Mouse (Mus musculus) C2C12 (cell line): ENCODE results near the gene 2200002J24Rik.

Source experiments
- CTCF ChIP-seq: IDR thresholded peaks from one replicate; pipeline ENCODE4 v1.5.1; 2011; ENCODE audit not compliant: control insufficient read depth, insufficient read depth, insufficient read length
- MYOG ChIP-seq: IDR thresholded peaks from one replicate; pipeline ENCODE4 v1.6.1; 2011; ENCODE audit not compliant: control insufficient read depth, insufficient read length; ENCODE audit errors: extremely low read depth

DNA sequence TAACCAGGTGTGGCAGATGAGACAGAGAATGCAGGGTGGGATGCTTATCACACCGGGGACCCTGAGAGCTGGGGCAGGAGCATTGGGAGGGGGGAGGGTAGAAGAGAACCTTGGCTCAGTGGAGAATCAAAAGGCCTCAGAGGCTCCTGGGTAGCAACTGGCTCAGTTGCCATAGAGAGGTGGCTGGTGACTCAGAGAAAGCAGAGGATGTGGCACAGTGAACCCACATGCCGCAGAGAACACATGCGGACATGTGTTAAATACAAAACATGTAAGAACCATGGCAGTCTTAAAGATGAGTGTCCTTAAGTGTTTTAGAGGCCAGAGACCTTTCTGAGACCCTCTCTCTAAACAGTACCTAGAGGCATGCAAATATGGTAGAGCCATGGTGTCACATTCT lies 37.5 kb downstream of the 2200002J24Rik start:
- TF ChIP-seq CTCF (no peak), MYOG (no peak)
